Mouse (Mus musculus) lung, postnatal 36 days (tissue): ENCODE measurements around the gene Abcc8.

Experiments
- DNase-seq: peaks from one replicate; pipeline ENCODE4 v3.0.0; 2022; ENCODE audit warnings: mixed read lengths

Abcc8 gene

GRCm38 (mm10) chr7:46154498-46155488 is 25.0 kb downstream of the Abcc8 start:
- DNase-seq = no peak

- no peak for DNase-seq
Measured at GRCm38 (mm10) chr7:46152819-46153351, 26.9 kb downstream of the Abcc8 start.

- no peak for DNase-seq
Measured at GRCm38 (mm10) chr7:46147417-46147816, 32.4 kb downstream of the Abcc8 start.

- no peak for DNase-seq
Measured at GRCm38 (mm10) chr7:46146675-46147308, 33.0 kb downstream of the Abcc8 start.

- no peak for DNase-seq
Measured at GRCm38 (mm10) chr7:46144061-46144460, 35.8 kb downstream of the Abcc8 start.

- no peak for DNase-seq
Measured at GRCm38 (mm10) chr7:46138329-46138930, 41.4 kb downstream of the Abcc8 start.

- DNase-seq = no peak
Measured at GRCm38 (mm10) chr7:46133858-46134257, 46.0 kb downstream of the Abcc8 start.

GRCm38 (mm10) chr7:46132229-46132628 is 47.6 kb downstream of the Abcc8 start:
- DNase-seq = no peak

- DNase-seq = no peak
Measured at GRCm38 (mm10) chr7:46131806-46132205, 48.0 kb downstream of the Abcc8 start.

GRCm38 (mm10) chr7:46131266-46131665 is 48.6 kb downstream of the Abcc8 start:
- peak; percentile 6 for DNase-seq

- DNase-seq = no peak
Measured at GRCm38 (mm10) chr7:46130723-46131122, 49.1 kb downstream of the Abcc8 start.

GRCm38 (mm10) chr7:46129463-46130179 is 50.2 kb downstream of the Abcc8 start:
- no peak for DNase-seq

GRCm38 (mm10) chr7:46128196-46128595 is 51.6 kb downstream of the Abcc8 start:
- no peak for DNase-seq

- DNase-seq = no peak
Measured at GRCm38 (mm10) chr7:46125340-46125739, 54.5 kb downstream of the Abcc8 start.

GRCm38 (mm10) chr7:46124460-46124859 is 55.4 kb downstream of the Abcc8 start:
- no peak for DNase-seq

GRCm38 (mm10) chr7:46122964-46123363 is 56.9 kb downstream of the Abcc8 start:
- DNase-seq = peak; percentile 23

- DNase-seq = no peak
Measured at GRCm38 (mm10) chr7:46117035-46117434, 62.8 kb downstream of the Abcc8 start.

GRCm38 (mm10) chr7:46116118-46116581 is 63.7 kb downstream of the Abcc8 start:
- peak; percentile 28 for DNase-seq

GRCm38 (mm10) chr7:46113435-46113834 is 66.4 kb downstream of the Abcc8 start:
- DNase-seq = no peak

GRCm38 (mm10) chr7:46111938-46112337 is 67.9 kb downstream of the Abcc8 start:
- DNase-seq = no peak

GRCm38 (mm10) chr7:46111212-46111817 is 68.5 kb downstream of the Abcc8 start:
- no peak for DNase-seq

- DNase-seq = no peak
Measured at GRCm38 (mm10) chr7:46110079-46110478, 69.8 kb downstream of the Abcc8 start.
